Mouse (Mus musculus) erythroid progenitor cell, adult 5-6 weeks (primary cell): ENCODE results near the gene P4ha1. TPM values are rescaled to one million over a fixed set of nuclear protein-coding genes. Genes with fewer than 3 reads are reported as not detected.

Experiments
- ATAC-seq: replicated peaks from 2 replicates; pipeline ENCODE4 v1.8.0; 2016; ENCODE audit warnings: moderate number of reproducible peaks, mild to moderate bottlenecking, moderate TSS enrichment, inconsistent platforms; ENCODE audit not compliant: poor library complexity, low FRiP score, severe bottlenecking
- total RNA-seq, 2 experiments: library from RNA; stranded (forward) in 1 of 2; stranded (reverse) in 1 of 2; fragments of 150-400 nt in 1 of 2; fragments of 186-747, 209-891 nt in 1 of 2; gene quantifications; 2 replicates each; pipeline versions ENCODE4 v1.2.3 to v1.2.4; 2015 to 2017; ENCODE audit warnings: low replicate concordance in 2 of 2

Gene P4ha1
- total RNA-seq, 2 experiments from 2014 or later = 2.5 to 12.9 TPM

DNA sequence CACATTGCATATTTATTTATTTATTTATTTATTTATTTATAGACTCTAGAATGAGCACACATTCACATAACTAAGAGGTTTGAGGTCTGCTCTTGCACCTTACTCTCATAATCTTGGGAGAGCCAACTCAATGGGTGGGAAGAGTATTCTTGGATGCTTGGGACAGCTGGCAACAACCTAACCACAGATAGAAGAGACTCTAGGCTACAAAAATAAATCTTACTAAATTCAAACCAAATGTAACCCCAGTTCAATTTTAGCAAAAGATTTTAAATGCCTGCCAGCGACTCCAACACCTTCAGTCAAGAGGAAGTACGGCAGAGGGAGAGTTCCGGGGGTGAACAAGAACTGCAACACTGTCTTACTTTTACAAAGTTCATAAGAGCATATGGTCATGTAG is 2.0 kb upstream of the P4ha1 start:
- no peak for ATAC-seq

DNA sequence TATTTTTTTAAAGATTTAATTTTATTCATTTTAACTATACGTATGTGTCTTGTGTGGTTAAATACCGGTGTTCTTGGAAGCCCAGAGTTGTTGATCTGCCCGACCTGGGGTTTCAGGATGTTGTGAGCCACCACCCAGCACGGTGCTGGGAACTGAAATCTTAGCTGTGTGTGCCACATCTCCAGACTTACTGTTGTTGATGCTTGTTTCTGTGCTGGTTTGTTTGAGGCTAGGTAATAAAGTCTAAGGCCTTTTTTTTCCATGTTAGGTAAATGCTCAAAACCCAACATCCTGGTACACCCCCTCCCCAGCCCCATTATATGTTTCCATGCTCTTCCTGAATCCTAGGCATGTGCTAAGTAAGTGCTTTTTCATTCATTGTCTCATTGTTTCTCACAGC is 825 bp upstream of the P4ha1 start:
- no peak for ATAC-seq

DNA sequence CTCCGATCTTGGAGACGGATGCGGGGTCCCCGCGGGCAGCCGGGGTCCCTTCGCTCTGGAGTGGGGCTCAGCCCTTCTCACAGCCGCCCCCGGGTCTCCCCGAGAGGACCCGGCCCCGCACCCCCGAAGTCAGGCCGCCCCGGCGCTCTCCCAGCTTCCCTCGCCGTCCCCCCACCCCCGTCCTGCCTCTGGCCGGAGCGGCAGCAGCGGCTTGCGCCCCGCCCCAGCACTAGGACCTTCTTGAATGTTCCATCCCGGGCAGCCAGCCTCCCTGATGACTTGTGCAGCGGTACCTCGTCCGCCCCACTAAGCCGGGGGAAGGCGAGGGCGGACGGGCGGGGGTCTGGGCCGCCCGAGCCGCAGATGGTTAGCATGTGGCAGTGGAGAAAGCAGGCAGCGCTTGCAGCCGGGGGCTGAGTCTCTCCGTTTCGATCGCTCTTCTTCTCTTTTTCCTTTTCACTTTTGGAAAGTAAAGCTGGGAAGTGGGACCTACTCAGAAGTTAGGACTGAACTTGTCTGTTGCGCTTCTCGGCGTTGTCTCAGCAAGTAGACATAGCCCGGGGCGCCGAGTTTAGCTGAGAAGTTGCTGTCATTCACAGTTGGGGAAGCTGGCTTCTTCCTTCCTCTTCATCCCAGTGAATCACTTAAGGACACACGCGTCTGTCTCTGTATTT is 529 bp downstream of the P4ha1 start:
- ATAC-seq = peak; percentile 71

DNA sequence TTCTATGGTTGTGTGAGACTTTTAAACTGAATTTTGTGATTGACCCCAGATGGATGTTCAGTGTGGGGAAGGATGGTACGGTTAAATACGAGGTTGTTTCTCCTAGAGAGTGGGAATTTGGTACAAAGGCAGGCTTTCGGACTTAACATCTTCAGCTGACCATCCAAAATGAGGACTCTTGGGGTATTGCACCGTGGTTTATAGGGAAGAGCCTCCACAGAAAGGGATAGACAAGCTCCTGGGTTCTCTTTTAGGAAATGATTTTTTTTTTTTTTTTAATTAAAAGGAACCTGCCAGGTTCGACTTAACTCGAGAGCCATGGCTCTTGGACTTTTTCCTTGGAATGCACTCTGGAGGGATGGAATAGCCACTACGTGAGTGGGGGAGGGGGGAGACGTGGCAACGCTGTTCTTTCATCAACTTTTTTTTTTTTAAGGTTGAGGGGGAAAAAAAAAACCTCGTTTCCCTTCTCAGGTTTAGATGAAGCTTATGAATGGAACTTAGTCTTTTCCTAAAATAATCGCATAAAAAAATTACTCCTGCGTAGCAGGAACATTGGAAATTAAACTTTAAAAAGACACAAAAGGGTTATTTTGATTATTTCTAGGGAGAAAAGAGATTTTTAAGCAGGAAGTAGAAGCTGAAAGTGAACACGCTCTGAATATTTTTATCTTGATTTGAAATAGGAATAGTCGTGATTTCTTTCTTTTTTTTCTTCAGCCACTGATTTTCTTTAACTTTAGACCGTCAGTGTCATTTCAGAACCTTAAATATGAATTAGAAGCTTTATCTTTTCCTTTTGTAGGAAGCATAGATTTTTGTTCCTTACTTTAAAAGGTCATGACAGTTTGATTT is 1.4 kb downstream of the P4ha1 start:
- no peak for ATAC-seq

DNA sequence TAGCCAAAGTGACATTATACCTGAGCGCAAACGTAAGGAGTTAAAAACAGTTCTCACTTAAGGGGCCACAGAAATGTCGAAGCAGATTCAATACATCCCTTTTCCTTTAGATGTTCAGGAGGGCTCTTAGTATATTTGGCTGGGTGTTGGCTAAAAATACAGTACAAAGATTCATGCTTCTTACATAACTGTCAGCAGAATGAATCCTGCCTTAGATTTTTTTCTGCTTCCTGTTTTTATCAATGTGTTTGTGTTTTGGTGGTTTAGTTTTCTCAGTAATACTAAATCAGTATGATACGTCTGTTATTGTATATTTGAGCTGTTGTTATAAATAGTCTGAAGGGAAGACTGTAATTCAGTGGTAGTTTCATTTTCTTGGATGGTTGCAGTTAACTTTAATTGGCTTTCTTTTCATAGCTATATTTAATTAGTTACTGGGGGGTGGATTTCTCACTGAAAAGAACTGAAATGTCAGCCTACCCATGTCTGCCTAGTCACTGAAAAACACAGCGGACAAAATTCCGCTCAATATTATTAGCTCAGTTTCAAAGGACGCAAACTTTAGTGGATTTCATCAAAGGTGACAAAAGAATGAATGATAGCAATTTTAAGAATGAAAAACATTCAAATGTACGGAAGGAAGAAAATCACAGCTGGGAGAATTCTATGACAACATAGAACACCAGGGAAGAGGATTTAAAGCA is 3.7 kb downstream of the P4ha1 start:
- ATAC-seq = no peak

DNA sequence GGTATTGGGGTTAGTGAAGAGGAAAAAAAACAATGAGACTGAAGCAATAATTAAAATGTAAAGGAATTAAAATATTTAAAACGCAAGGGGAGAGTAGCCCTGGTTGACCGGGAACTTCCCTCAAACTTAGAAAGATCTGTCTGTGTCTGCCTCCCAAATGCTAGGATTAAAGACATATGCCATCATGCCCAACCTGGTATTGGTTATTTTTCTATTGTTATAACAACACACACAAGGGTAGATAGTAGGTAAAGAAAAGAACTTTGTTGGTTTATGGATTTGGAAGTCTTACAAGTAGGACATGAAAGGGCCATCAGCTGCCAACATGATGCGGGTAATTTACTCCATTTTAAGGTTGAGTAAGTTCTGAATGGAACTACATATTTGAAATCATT is 4.2 kb downstream of the P4ha1 start:
- no peak for ATAC-seq

DNA sequence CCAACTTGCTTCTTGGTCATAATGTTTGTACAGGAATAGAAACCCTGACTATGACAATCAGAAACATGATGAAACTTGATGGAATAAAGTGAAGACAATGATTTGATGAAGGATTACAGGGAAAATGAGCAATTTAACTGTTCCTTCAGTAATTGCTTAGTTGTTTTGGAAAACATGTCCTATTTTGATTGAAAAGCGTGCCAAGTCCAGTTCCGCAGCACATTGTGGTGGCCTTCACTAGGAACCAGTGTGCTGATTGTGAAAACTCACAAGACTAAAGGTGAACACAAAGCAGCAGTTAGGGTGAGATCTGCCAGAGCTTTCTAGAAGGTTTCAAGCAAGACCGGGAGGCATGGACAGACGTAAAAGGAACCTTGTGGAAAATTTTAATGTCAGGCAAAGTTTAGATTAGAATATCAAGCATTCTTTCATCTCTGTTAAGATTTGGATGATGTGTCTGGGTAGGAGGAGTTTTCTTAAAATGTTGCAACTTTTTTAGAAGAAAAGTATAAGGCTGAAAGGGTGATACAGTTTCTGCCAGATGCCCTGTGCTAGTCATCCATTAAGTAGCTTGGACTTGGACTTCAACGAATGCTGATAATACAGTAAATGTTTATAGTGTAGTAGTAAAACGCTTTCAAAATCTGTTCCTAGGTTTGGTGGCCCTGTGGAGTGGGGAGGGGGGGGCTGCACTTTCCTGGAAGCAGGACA is 8.6 kb downstream of the P4ha1 start:
- ATAC-seq = no peak

DNA sequence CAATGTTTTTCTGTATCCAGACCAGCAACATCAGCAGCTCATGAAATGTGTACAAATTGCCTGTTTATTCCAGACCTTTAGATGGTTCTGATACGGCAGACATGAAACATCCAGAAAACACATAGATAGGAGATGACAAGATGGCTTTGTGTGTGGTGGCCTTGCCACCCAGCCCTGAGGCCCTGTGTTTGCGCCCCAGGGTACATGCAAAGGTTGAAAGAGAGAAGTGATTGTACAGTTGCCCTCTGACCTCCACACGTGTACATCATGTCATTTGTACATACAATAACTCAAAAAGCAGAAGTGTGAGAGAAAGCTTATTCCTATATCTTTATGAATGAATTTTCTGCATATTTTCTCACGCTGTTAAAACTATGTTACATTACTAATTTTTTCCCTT is 10.3 kb downstream of the P4ha1 start:
- no peak for ATAC-seq

DNA sequence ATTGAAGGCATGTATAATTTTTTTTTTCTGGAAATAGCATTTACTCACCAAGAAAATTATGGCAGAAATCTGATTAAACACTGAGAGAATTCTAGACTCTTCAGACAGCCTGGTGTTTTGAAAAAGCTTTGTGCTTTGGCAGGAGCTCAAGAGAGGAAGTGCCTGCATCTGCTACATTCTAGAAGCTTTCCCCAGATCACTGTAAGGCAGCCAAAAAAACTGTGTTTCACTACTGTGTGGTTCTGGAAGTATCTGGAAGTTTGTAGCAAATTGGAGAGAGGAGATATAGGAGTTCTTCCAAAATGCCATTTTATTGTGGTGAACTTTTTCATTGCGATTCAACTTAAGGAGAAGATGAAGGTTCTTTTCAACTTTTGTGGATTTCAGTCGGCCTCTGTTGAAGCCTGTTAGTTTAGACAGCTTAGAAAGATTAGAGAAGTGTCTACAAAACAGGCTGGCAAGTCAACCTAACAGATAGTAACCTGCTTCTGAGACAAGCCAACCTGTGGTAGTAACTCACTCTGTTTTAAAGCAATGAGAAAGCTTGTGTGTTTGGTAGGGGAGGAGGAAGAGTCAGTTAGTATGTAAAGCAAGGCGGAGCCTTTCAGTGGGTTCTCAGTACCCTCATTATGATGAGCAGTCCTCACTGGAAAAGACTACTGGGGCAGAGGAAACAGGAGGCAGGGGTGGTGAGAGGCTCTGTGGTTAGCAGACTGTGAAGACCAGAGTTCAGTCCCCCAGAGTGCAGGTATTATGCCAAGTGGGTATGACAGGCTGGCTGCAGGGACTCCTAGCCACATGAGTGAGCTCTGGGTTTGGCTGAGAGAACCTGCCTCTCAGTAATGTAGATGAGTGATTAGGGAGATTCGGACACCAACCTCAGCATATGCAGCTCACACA is 12.1 kb downstream of the P4ha1 start:
- ATAC-seq = peak; percentile 42; the same call in 1 of the 2 replicates

DNA sequence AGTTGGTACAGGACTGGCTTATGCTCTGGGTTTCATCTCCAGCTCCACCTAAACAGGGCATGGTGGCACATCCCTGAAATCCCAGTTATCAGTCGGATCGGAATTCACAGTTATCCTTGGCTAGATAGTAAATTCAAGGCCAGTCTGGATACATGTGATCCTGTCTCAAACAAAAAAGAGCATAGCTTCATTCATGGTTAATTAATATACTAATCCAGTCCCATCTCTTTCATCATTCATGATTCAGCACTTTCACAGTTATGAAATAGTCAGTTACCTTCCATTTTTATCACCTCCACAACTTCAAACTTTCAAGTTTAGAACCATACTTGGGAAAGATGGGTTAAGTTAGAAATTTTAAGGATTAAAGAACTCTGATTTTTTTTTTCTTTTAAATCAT is 13.0 kb downstream of the P4ha1 start:
- ATAC-seq = no peak; the same call in 1 of the 2 replicates

DNA sequence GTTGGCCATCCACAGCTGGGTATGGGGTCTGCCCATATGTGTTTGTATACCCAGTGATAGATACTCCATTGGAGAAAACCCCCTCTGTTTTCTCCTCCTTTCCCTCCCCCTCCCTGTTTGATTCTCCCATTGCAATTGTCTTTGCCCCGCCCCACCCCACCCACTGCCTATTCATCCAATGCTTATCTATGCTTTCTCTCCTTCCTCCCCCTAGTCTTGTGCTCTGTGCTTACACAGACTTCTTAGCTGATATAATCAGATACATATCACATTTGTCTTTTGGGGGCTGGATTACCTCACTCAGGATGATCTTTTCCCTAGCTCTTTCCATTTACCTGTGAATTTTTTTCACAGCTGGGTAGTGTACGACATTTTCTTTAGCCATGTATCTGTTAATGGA is 23.5 kb downstream of the P4ha1 start:
- ATAC-seq = no peak

DNA sequence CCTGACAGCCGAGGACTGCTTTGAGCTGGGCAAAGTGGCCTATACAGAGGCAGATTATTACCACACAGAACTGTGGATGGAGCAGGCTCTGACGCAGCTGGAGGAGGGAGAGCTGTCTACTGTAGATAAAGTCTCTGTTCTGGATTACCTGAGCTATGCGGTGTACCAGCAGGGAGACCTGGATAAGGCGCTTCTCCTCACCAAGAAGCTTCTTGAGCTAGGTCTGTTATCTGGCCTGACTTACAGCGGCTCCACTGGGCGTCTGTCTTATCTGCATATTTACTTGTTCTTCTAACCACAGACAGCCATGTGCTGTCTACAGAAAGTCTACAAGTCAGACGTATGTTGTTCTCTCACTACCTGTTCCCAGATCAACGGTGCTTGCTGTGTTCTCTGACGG is 25.1 kb downstream of the P4ha1 start:
- ATAC-seq = peak; percentile 97

DNA sequence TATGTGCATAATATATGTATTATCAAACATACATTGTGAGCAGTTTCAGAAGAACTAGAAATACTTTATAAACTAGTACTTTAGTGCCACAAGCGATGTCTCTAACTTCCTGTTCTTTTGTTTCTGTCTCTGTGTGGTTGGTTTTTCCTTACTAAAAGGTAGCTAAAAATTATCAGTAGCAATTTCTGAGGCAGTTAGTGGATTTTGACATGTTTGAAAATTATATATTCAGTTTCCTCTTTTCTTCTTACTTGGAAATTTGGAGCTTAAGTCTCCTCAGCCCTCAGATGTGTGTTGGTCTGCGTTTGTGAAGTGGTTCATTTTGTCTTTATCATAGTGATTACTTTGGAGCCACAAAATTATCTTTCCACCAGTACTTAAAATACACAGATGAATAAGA is 26.4 kb downstream of the P4ha1 start:
- no peak for ATAC-seq

DNA sequence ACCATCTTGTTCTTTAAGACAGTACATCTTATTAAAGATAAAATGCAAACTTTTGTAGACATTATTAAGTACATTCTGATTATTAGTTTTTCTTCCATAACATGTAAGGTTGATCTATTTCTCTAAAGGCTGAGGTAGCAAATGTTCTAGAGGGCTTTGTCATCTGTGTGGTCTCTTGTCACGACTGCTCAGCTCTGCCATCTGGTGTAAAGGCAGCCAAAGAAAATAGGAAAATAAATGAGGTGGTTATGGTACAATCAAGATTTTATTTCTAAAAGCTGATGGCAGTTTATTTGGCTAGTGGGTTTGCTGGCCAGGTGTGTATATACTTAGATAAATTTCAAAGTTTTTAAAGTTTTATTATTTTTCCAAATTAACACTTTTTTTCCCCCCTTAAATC is 30.0 kb downstream of the P4ha1 start:
- no peak for ATAC-seq

DNA sequence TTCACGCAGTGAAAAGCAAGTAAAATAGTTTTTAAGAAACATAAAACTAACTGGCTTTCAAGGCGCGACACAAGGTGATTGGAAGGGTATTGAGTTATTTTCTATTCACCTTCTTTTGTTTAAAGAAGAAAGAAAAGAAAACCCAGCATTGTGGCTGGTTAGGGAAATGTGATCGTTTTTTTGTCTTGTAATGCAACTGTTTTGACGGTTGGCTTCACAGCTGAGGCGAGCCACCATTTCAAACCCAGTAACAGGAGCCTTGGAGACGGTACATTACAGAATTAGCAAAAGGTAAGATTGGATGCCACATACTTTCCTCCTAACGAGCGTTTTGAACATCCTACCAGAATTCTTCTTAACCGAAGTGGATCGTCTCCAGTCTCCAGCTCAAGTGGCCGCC is 31.0 kb downstream of the P4ha1 start:
- ATAC-seq = no peak

DNA sequence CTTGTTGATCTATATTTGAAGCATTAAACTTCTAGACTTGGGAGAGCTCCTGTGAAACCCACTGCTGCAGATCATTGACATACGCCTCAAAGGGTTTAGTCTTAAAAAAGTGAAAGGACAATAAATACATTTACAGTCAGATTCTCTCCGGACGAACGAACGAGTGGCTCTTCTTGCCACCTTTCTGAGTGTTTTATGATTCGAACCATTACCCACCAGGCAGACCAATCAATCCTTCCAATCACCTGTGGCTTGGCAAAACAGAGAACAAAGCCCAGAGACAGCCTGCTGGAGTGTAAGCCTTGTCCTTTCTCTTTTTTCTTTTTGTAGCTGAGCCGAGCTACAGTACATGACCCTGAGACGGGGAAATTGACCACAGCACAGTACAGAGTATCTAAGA is 31.9 kb downstream of the P4ha1 start:
- ATAC-seq = no peak

DNA sequence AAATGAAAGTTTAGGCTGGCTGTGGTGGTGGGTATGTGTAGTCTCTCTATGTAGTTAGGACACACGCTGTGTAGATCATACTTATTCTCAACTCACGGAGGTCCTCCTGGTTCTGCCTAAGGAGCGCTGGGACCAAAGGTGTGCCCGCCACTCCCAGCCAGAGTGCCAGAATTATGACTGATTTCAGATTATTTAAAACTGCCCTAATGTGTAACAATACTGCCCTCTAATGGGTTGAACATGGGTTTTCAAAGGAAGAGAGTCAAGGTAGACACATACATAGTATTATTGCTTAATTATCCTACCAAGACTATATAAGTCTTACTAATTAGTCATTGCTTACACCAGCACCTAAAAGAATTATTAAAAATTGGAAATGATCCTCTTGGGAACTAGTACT is 35.6 kb downstream of the P4ha1 start:
- peak; percentile 54 for ATAC-seq

DNA sequence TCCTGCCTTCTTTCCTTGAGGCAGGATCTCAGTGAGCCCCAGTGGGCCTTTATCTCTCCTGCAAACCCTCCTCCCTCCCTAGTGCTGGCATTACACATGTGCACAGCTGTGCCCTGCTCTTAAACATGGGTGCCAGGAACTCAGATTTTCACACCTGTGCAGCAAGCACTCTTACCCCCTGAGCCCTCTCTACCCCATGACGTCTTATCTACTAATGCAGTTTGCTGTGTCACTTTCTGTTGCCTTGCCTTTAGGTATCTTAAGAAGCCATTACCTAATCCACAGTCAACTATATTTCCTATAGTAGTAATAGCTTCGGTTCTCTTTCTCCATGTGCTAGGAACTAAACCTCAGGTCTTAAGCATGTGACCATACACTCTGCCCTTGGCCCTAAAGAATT is 40.1 kb downstream of the P4ha1 start:
- no peak for ATAC-seq

DNA sequence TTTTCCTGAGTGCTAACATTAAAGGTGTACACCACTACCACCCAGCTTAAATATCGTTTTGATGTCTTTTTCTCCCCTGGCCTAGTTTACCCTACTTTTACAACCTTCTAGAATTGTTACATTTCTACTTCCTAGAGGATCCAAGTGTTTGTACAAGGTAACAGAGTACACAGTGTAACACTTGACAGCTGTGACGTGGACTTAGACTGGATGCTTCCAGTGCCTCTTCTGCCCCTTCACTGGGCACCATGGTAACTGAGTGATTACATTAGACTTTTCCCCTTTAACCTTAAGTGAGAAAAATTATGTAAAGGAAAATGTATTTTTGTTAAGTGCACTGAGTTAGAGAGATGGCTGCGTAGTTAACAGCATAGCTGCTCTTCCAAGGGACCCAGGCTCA is 41.5 kb downstream of the P4ha1 start:
- no peak for ATAC-seq
